Mouse (Mus musculus) left cerebral cortex, adult 2 months (tissue): ENCODE data around the gene Strada. TPM values are rescaled to one million over a fixed set of nuclear protein-coding genes. Genes with fewer than 3 reads are reported as not detected.

Experiments used
- DNase-seq, 2 experiments: peaks; one replicate each; pipeline ENCODE4 v3.0.0; 2021 to 2022; ENCODE audit warnings: low spot score in 2 of 2, mixed read lengths in 1 of 2; ENCODE audit errors: extremely low spot score in 1 of 2
- H3K27ac ChIP-seq: fragments of 200-600 bp; 2 replicates; pipeline ENCODE4 v1.8.1; 2022
- H3K4me3 ChIP-seq: fragments of 200-600 bp; 2 replicates; pipeline ENCODE4 v1.8.1; 2022
- CTCF ChIP-seq: fragments of 200-600 bp; IDR thresholded peaks from 2 replicates; pipeline ENCODE4 v1.8.1; 2022; ENCODE audit warnings: antibody characterized with exemption, mild to moderate bottlenecking, moderate library complexity
- intact Hi-C: fragments of 180-260 bp; cut with DNase I; formaldehyde crosslinking; loops from one replicate; pipeline ENCODE4 v1.15.1; 2025
- total RNA-seq, 2 experiments: library from RNA; stranded (reverse); gene quantifications; 2 replicates each; pipeline ENCODE4 v1.2.3; 2021

Strada gene
- total RNA-seq, 2 experiments from 2014 or later = 30.9 to 31.5 TPM

GRCm38 (mm10) chr11:106160841-106161721 is 40.9 kb downstream of the Strada start, which contains the start of the genes Gm10840 and Limd2:
Gene Gm10840 (plus strand): TSS chr11:106160850.
Gene Limd2 (minus strand): TSS chr11:106160860.
- peak; percentile 85 to 86 for DNase-seq
- Histone ChIP-seq H3K4me3 (peak within 1 kb of the TSS; percentile 75), H3K27ac (peak within 1 kb of the TSS; percentile 99)
- no peak for TF ChIP-seq CTCF
- intact Hi-C loops = loop anchor here (1.0 to 2.0 kb wide), 4 partner anchors 18 to 76 kb away; partner anchors contain the start of genes Ccdc47, Ddx42 and Map3k3

- Histone ChIP-seq H3K27ac (peak overlapping the region; percentile 99), H3K4me3 (peak overlapping the region; percentile 75)
- DNase-seq = peak; percentile 83 to 86
- intact Hi-C loops = loop anchor here (1.0 to 2.0 kb wide), 3 partner anchors 33 to 75 kb away; partner anchors contain the start of genes Ccdc47, Ddx42 and Map3k3
- TF ChIP-seq CTCF = peak; percentile 26
These were observed 41.8 kb downstream of the Strada start for GRCm38 (mm10) chr11:106159921-106160840.

- peak; percentile 46 to 54 for DNase-seq
- TF ChIP-seq CTCF = no peak
- intact Hi-C loops = no loop called here
- Histone ChIP-seq H3K27ac (peak overlapping the region; percentile 99), H3K4me3 (peak overlapping the region; percentile 75)
These were observed 42.6 kb downstream of the Strada start for GRCm38 (mm10) chr11:106159216-106159920.

GRCm38 (mm10) chr11:106158930-106159215 is 43.1 kb downstream of the Strada start:
- Histone ChIP-seq H3K4me3 (peak overlapping the region; percentile 75), H3K27ac (peak overlapping the region; percentile 99)
- intact Hi-C loops = no loop called here
- TF ChIP-seq CTCF = no peak
- no peak for DNase-seq

- Histone ChIP-seq H3K27ac (peak overlapping the region; percentile 99), H3K4me3 (peak overlapping the region; percentile 75)
- DNase-seq = peak; percentile 41 to 48
- intact Hi-C loops = no loop called here
- peak; percentile 60 for TF ChIP-seq CTCF
These were observed 43.7 kb downstream of the Strada start for GRCm38 (mm10) chr11:106158081-106158929.

GRCm38 (mm10) chr11:106157154-106157553 is 44.8 kb downstream of the Strada start:
- H3K27ac ChIP-seq = peak overlapping the region; percentile 99
- no peak overlapping the region for H3K4me3 ChIP-seq
- no peak for TF ChIP-seq CTCF
- no peak for DNase-seq
- intact Hi-C loops = no loop called here

- DNase-seq = no peak
- intact Hi-C loops = no loop called here
- peak overlapping the region; percentile 32; the same call in 1 of the 2 replicates for H3K27ac ChIP-seq
- no peak for TF ChIP-seq CTCF
- no peak overlapping the region for H3K4me3 ChIP-seq
These were observed 45.7 kb downstream of the Strada start for GRCm38 (mm10) chr11:106156257-106156656.

GRCm38 (mm10) chr11:106155761-106156160 is 46.2 kb downstream of the Strada start:
- TF ChIP-seq CTCF = no peak
- intact Hi-C loops = no loop called here
- peak overlapping the region; percentile 50; the same call in 1 of the 2 replicates for H3K27ac ChIP-seq
- no peak overlapping the region for H3K4me3 ChIP-seq
- DNase-seq = no peak

- no peak for TF ChIP-seq CTCF
- Histone ChIP-seq H3K4me3 (no peak overlapping the region), H3K27ac (peak overlapping the region; percentile 2; the same call in 1 of the 2 replicates)
- intact Hi-C loops = no loop called here
- no peak for DNase-seq
These were observed 47.2 kb downstream of the Strada start for GRCm38 (mm10) chr11:106154770-106155169.

- H3K27ac ChIP-seq = no peak overlapping the region
- intact Hi-C loops = no loop called here
- TF ChIP-seq CTCF = no peak
- DNase-seq = no peak
- no peak overlapping the region for H3K4me3 ChIP-seq
These were observed 47.9 kb downstream of the Strada start for GRCm38 (mm10) chr11:106154091-106154490.
